Mouse (Mus musculus) heart, adult 2 months (tissue): Measurements from ENCODE around the gene Incenp.

ENCODE experiments used
- CTCF ChIP-seq: fragments of 200-600 bp; IDR thresholded peaks from 2 replicates; pipeline ENCODE4 v1.8.1; 2022; ENCODE audit warnings: antibody characterized with exemption, mild to moderate bottlenecking, moderate library complexity
- EP300 ChIP-seq: fragments of 200-500 bp; IDR thresholded peaks from 2 replicates; pipeline ENCODE4 v1.6.1; 2011; ENCODE audit warnings: low read depth, low read length, control low read depth; ENCODE audit not compliant: insufficient read depth
- POLR2A ChIP-seq: fragments of 200-500 bp; IDR thresholded peaks from 2 replicates; pipeline ENCODE4 v1.6.1; 2011; ENCODE audit warnings: mild to moderate bottlenecking, low read depth, low read length, control low read depth; ENCODE audit not compliant: insufficient read depth

DNA sequence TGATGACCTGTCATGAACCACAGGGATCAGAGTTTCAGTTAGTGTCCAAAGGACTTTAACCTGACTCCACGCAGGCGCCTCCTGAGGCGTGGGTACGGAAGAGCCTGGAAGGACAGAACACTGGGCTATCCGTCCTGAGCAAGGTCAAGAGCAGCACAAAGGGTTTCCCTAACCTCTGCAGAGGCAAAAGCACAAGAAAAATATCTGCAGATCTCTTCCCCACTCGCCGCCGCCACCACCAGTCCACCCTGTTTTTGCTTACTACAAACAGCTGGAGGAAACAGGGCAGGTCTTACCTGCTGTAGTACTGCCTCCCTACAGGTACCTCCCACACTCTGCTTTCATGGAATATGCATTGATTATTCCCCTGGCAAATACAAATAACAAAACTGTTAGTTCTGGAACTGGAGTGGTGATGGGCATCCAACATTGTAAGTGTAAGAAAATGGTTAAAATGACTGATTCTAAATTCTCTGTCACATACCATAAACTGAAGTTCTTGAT is 25.5 kb upstream of the Incenp start:
- TF ChIP-seq EP300: no peak
- no peak for TF ChIP-seq CTCF
- no peak for TF ChIP-seq POLR2A
